Mouse (Mus musculus) left cerebral cortex, adult 11 months (tissue): ENCODE results near the gene Sesn1.
A peak's percentile ranks its signal among the peaks of the same experiment; 100 is the strongest.
"Not testable (repeated sequence)": the region's sequence is repeated elsewhere in the genome, so short reads cannot be mapped to it uniquely, and the experiment has no call there.

Experiments used
- DNase-seq: peaks from one replicate; pipeline ENCODE4 v3.0.0; 2022; ENCODE audit warnings: low spot score

Sesn1 gene

GRCm38 (mm10) chr10:41822573-41823281 is 13.0 kb downstream of the Sesn1 start:
- peak; percentile 44 for DNase-seq

- DNase-seq: not testable (repeated sequence)
Measured at GRCm38 (mm10) chr10:41823282-41823675, 13.5 kb downstream of the Sesn1 start.

GRCm38 (mm10) chr10:41823916-41824315 is 14.2 kb downstream of the Sesn1 start:
- no peak for DNase-seq

GRCm38 (mm10) chr10:41825041-41825440 is 15.3 kb downstream of the Sesn1 start:
- DNase-seq: no peak

GRCm38 (mm10) chr10:41825996-41826395 is 16.3 kb downstream of the Sesn1 start:
- DNase-seq: no peak

GRCm38 (mm10) chr10:41826526-41827116 is 16.9 kb downstream of the Sesn1 start:
- DNase-seq: no peak

GRCm38 (mm10) chr10:41827784-41828183 is 18.0 kb downstream of the Sesn1 start:
- DNase-seq: no peak

- no peak for DNase-seq
Measured at GRCm38 (mm10) chr10:41829191-41829590, 19.5 kb downstream of the Sesn1 start.

- no peak for DNase-seq
Measured at GRCm38 (mm10) chr10:41829980-41830379, 20.2 kb downstream of the Sesn1 start.

- no peak for DNase-seq
Measured at GRCm38 (mm10) chr10:41830445-41830844, 20.7 kb downstream of the Sesn1 start.

GRCm38 (mm10) chr10:41830851-41831522 is 21.3 kb downstream of the Sesn1 start:
- DNase-seq: peak; percentile 49

GRCm38 (mm10) chr10:41832191-41832590 is 22.5 kb downstream of the Sesn1 start:
- DNase-seq: no peak

GRCm38 (mm10) chr10:41834131-41834530 is 24.4 kb downstream of the Sesn1 start:
- DNase-seq: no peak

GRCm38 (mm10) chr10:41838911-41839310 is 29.2 kb downstream of the Sesn1 start:
- DNase-seq: no peak

GRCm38 (mm10) chr10:41847737-41848136 is 38.0 kb downstream of the Sesn1 start:
- no peak for DNase-seq

GRCm38 (mm10) chr10:41848721-41849120 is 39.0 kb downstream of the Sesn1 start:
- no peak for DNase-seq

- DNase-seq: no peak
Measured at GRCm38 (mm10) chr10:41859820-41860219, 50.1 kb downstream of the Sesn1 start.

GRCm38 (mm10) chr10:41860275-41860688 is 50.5 kb downstream of the Sesn1 start:
- no peak for DNase-seq

- no peak for DNase-seq
Measured at GRCm38 (mm10) chr10:41863053-41863452, 53.3 kb downstream of the Sesn1 start.

- no peak for DNase-seq
Measured at GRCm38 (mm10) chr10:41866069-41866837, 56.5 kb downstream of the Sesn1 start.

GRCm38 (mm10) chr10:41866838-41867154 is 57.1 kb downstream of the Sesn1 start:
- DNase-seq: no peak

- no peak for DNase-seq
Measured at GRCm38 (mm10) chr10:41867956-41868355, 58.2 kb downstream of the Sesn1 start.

- no peak for DNase-seq
Measured at GRCm38 (mm10) chr10:41870101-41870500, 60.4 kb downstream of the Sesn1 start.
